Mouse (Mus musculus) heart, embryonic 16.5 days (tissue): Measurements from ENCODE around the gene Srsf5. TPM values are rescaled to one million over a fixed set of nuclear protein-coding genes. Genes with fewer than 3 reads are reported as not detected.
A peak's percentile ranks its signal among the peaks of the same experiment; 100 is the strongest.

ENCODE experiments used
- ATAC-seq: fragments of 200-750 bp; cut with Nextera tagmentation; replicated peaks from 2 replicates; pipeline ENCODE4 v1.8.0; 2017; ENCODE audit warnings: moderate number of reproducible peaks; ENCODE audit not compliant: insufficient read depth, low FRiP score; ENCODE audit errors: extremely low read depth
- H3K27ac ChIP-seq: fragments of 300-500 bp; sonication (generic); 2 replicates; pipeline ENCODE4 v1.5.1; 2014; ENCODE audit warnings: mild to moderate bottlenecking, low read length, control low read depth, moderate library complexity
- H3K27me3 ChIP-seq: fragments of 300-500 bp; sonication (generic); 2 replicates; pipeline ENCODE4 v1.6.1; 2014; ENCODE audit warnings: low read length, mixed read lengths; ENCODE audit not compliant: control insufficient read depth, insufficient read depth
- H3K36me3 ChIP-seq: fragments of 300-500 bp; sonication (generic); 2 replicates; pipeline ENCODE4 v1.6.1; 2014; ENCODE audit not compliant: control insufficient read depth, insufficient read depth
- H3K4me1 ChIP-seq: fragments of 300-500 bp; sonication (generic); 2 replicates; pipeline ENCODE4 v1.6.1; 2014; ENCODE audit warnings: low read length, mixed read lengths; ENCODE audit not compliant: control insufficient read depth, insufficient read depth
- H3K4me2 ChIP-seq: fragments of 300-500 bp; sonication (generic); 2 replicates; pipeline ENCODE4 v1.6.1; 2014; ENCODE audit warnings: low read depth, mild to moderate bottlenecking, control low read depth, low read length
- H3K4me3 ChIP-seq: fragments of 300-500 bp; sonication (generic); 2 replicates; pipeline ENCODE4 v1.5.1; 2014; ENCODE audit warnings: mild to moderate bottlenecking, control low read depth, low read length
- H3K9ac ChIP-seq: fragments of 300-500 bp; sonication (generic); 2 replicates; pipeline ENCODE4 v1.6.1; 2014; ENCODE audit warnings: low read length, control low read depth
- H3K9me3 ChIP-seq: fragments of 300-500 bp; sonication (generic); replicated peaks from 2 replicates; pipeline ENCODE4 v1.6.1; 2016; ENCODE audit warnings: low read length; ENCODE audit not compliant: control insufficient read depth
- WGBS: fragments of 180-500 bp; shearing (Covaris S2); extraction: QIAGEN DNeasy Blood & Tissue Kit; methylation state at CpG from one replicate; pipeline ENCODE4 v1.1.7; 2014; 5-methylcytosine and 5-hydroxymethylcytosine counted together
- polyA plus RNA-seq: library from polyadenylated mRNA; unstranded; fragments of >200 nt; fragmentation: Nextera tagmentation; extraction: Ambion mirVana; gene quantifications from 2 replicates; pipeline ENCODE4 v1.2.1, GENCODE M21; 2015

Gene Srsf5
- polyA plus RNA-seq, 1 experiment from 2014 or later = 345 TPM

- H3K36me3 ChIP-seq = no peaks in the 10 kb centered on the region
- no peak overlapping the region for H3K27ac ChIP-seq
- H3K4me3 ChIP-seq = no peak overlapping the region
- ATAC-seq = no peak
- no peaks in the 10 kb centered on the region for H3K9me3 ChIP-seq
- peaks cover 3% of the 10 kb centered on the region; the same call in 1 of the 2 replicates for H3K4me1 ChIP-seq
- 55% methylated on average over 1 of the region's 1 CpGs for WGBS
- H3K4me2 ChIP-seq = no peak overlapping the region
- no peaks in the 10 kb centered on the region for H3K27me3 ChIP-seq
- H3K9ac ChIP-seq = no peak overlapping the region
These were observed 17.8 kb upstream of the Srsf5 start for GRCm38 (mm10) chr12:80927518-80927917.

GRCm38 (mm10) chr12:80928881-80929280, 16.4 kb upstream of the Srsf5 start:
- Histone ChIP-seq H3K4me3 (no peak overlapping the region), H3K9me3 (no peaks in the 10 kb centered on the region), H3K4me1 (peaks cover 3% of the 10 kb centered on the region; the same call in 1 of the 2 replicates), H3K27me3 (no peaks in the 10 kb centered on the region), H3K9ac (no peak overlapping the region), H3K27ac (no peak overlapping the region), H3K4me2 (no peak overlapping the region), H3K36me3 (no peaks in the 10 kb centered on the region)
- 75% methylated on average over 3 of the region's 3 CpGs for WGBS
- ATAC-seq = no peak

GRCm38 (mm10) chr12:80930141-80930540, 15.2 kb upstream of the Srsf5 start:
- WGBS = 80% methylated on average over 7 of the region's 7 CpGs
- Histone ChIP-seq H3K4me3 (no peak overlapping the region), H3K36me3 (no peaks in the 10 kb centered on the region), H3K27ac (no peak overlapping the region), H3K4me1 (peaks cover 3% of the 10 kb centered on the region; the same call in 1 of the 2 replicates), H3K9ac (no peak overlapping the region), H3K9me3 (no peaks in the 10 kb centered on the region), H3K27me3 (no peaks in the 10 kb centered on the region), H3K4me2 (no peak overlapping the region)
- ATAC-seq = no peak

- no peaks in the 10 kb centered on the region for H3K4me1 ChIP-seq
- WGBS = 75% methylated on average over 3 of the region's 3 CpGs
- no peak overlapping the region for H3K9ac ChIP-seq
- no peaks in the 10 kb centered on the region for H3K9me3 ChIP-seq
- no peak overlapping the region for H3K4me2 ChIP-seq
- H3K27ac ChIP-seq = no peak overlapping the region
- H3K4me3 ChIP-seq = no peak overlapping the region
- H3K27me3 ChIP-seq = no peaks in the 10 kb centered on the region
- ATAC-seq = no peak
- no peaks in the 10 kb centered on the region for H3K36me3 ChIP-seq
These were observed 13.7 kb upstream of the Srsf5 start for GRCm38 (mm10) chr12:80931402-80932140.

GRCm38 (mm10) chr12:80932865-80933264, 12.4 kb upstream of the Srsf5 start:
- Histone ChIP-seq H3K4me2 (no peak overlapping the region), H3K36me3 (no peaks in the 10 kb centered on the region), H3K9ac (no peak overlapping the region), H3K27me3 (no peaks in the 10 kb centered on the region), H3K4me1 (no peaks in the 10 kb centered on the region), H3K4me3 (no peak overlapping the region), H3K27ac (no peak overlapping the region), H3K9me3 (no peaks in the 10 kb centered on the region)
- ATAC-seq = no peak
- WGBS = 85% methylated on average over 1 of the region's 1 CpGs

GRCm38 (mm10) chr12:80936751-80937150, 8.6 kb upstream of the Srsf5 start:
- Histone ChIP-seq H3K4me1 (no peaks in the 10 kb centered on the region; the same call in 1 of the 2 replicates), H3K9me3 (no peaks in the 10 kb centered on the region), H3K27ac (no peak overlapping the region), H3K36me3 (no peaks in the 10 kb centered on the region), H3K9ac (no peak overlapping the region), H3K27me3 (no peaks in the 10 kb centered on the region), H3K4me2 (no peak overlapping the region), H3K4me3 (no peak overlapping the region)
- 52% methylated on average over 2 of the region's 2 CpGs for WGBS
- no peak for ATAC-seq

- Histone ChIP-seq H3K9ac (no peak overlapping the region), H3K4me2 (no peak overlapping the region), H3K36me3 (no peaks in the 10 kb centered on the region), H3K4me1 (no peaks in the 10 kb centered on the region; the same call in 1 of the 2 replicates), H3K27me3 (no peaks in the 10 kb centered on the region), H3K4me3 (no peak overlapping the region), H3K27ac (no peak overlapping the region), H3K9me3 (no peaks in the 10 kb centered on the region)
- 72% methylated on average over 9 of the region's 9 CpGs for WGBS
- ATAC-seq = no peak
These were observed 7.8 kb upstream of the Srsf5 start for GRCm38 (mm10) chr12:80937331-80938029.

GRCm38 (mm10) chr12:80938642-80939041, 6.7 kb upstream of the Srsf5 start:
- Histone ChIP-seq H3K4me3 (no peak overlapping the region), H3K27ac (peak overlapping the region; percentile 58; the same call in 1 of the 2 replicates), H3K9ac (no peak overlapping the region), H3K4me1 (no peaks in the 10 kb centered on the region; the same call in 1 of the 2 replicates), H3K27me3 (no peaks in the 10 kb centered on the region), H3K36me3 (no peaks in the 10 kb centered on the region), H3K9me3 (no peaks in the 10 kb centered on the region), H3K4me2 (no peak overlapping the region)
- WGBS = 23% methylated on average over 5 of the region's 5 CpGs
- peak; percentile 42; the same call in 1 of the 2 replicates for ATAC-seq

- no peaks in the 10 kb centered on the region for H3K27me3 ChIP-seq
These were observed 6.1 kb upstream of the Srsf5 start for GRCm38 (mm10) chr12:80939165-80939564.

More at GRCm38 (mm10) chr12:80939165-80939564, 6.1 kb upstream of the Srsf5 start:
- no peak overlapping the region for H3K4me3 ChIP-seq
- H3K36me3 ChIP-seq = no peaks in the 10 kb centered on the region
- no peaks in the 10 kb centered on the region for H3K9me3 ChIP-seq
- no peaks in the 10 kb centered on the region; the same call in 1 of the 2 replicates for H3K4me1 ChIP-seq
- peak; percentile 8; the same call in 1 of the 2 replicates for ATAC-seq
- no peak overlapping the region for H3K9ac ChIP-seq
- peak overlapping the region; percentile 58; the same call in 1 of the 2 replicates for H3K27ac ChIP-seq
- 70% methylated on average over 4 of the region's 4 CpGs for WGBS
- no peak overlapping the region for H3K4me2 ChIP-seq
